Mouse (Mus musculus) intestine, postnatal 0 days (tissue): ENCODE results near the gene Gabrb1. TPM values are rescaled to one million over a fixed set of nuclear protein-coding genes. Genes with fewer than 3 reads are reported as not detected.

Source experiments
- ATAC-seq: fragments of 200-750 bp; cut with Nextera tagmentation; 2 replicates; pipeline ENCODE4 v1.8.0; 2017; ENCODE audit warnings: mild to moderate bottlenecking, moderate TSS enrichment, moderate library complexity
- H3K27ac ChIP-seq: fragments of 300-500 bp; sonication (generic); 2 replicates; pipeline ENCODE4 v1.5.1; 2014; ENCODE audit warnings: mild to moderate bottlenecking, low read depth, low read length, moderate library complexity
- H3K27me3 ChIP-seq: fragments of 300-500 bp; sonication (generic); replicated peaks from 2 replicates; pipeline ENCODE4 v1.6.1; 2014; ENCODE audit warnings: low read length, mixed read lengths; ENCODE audit not compliant: control insufficient read depth, insufficient read depth
- H3K36me3 ChIP-seq: fragments of 300-500 bp; sonication (generic); 2 replicates; pipeline ENCODE4 v1.6.1; 2014; ENCODE audit warnings: mild to moderate bottlenecking, moderate library complexity; ENCODE audit not compliant: control insufficient read depth, insufficient read depth
- H3K4me1 ChIP-seq: fragments of 300-500 bp; sonication (generic); replicated peaks from 2 replicates; pipeline ENCODE4 v1.6.1; 2014; ENCODE audit warnings: antibody characterized with exemption, low read length, mixed read lengths; ENCODE audit not compliant: control insufficient read depth, insufficient read depth
- H3K4me2 ChIP-seq: fragments of 300-500 bp; sonication (generic); replicated peaks from 2 replicates; pipeline ENCODE4 v1.6.1; 2014; ENCODE audit warnings: low read depth, mild to moderate bottlenecking, moderate library complexity
- H3K4me3 ChIP-seq: fragments of 300-500 bp; sonication (generic); 2 replicates; pipeline ENCODE4 v1.5.1; 2014; ENCODE audit warnings: low read depth, low read length
- H3K9ac ChIP-seq: fragments of 300-500 bp; sonication (generic); 2 replicates; pipeline ENCODE4 v1.6.1; 2014; ENCODE audit warnings: mild to moderate bottlenecking, low read depth, low read length
- H3K9me3 ChIP-seq: fragments of 300-500 bp; sonication (generic); 2 replicates; pipeline ENCODE4 v1.6.1; 2016; ENCODE audit warnings: mixed run types; ENCODE audit not compliant: control insufficient read depth
- CTCF ChIP-seq: sonication (generic); IDR thresholded peaks from 2 replicates; pipeline ENCODE4 v1.5.1; 2016; ENCODE audit warnings: low read depth, mild to moderate bottlenecking, control low read depth, antibody characterized with exemption, moderate library complexity
- WGBS: fragments of 180-500 bp; shearing (Covaris S2); extraction: QIAGEN DNeasy Blood & Tissue Kit; methylation state at CpG from one replicate; pipeline ENCODE4 v1.1.7; 2014; 5-methylcytosine and 5-hydroxymethylcytosine counted together
- polyA plus RNA-seq: library from polyadenylated mRNA; unstranded; fragments of >200 nt; fragmentation: Nextera tagmentation; extraction: Ambion mirVana; gene quantifications from 2 replicates; pipeline ENCODE4 v1.2.1, GENCODE M21; 2015

The Gabrb1 gene
- polyA plus RNA-seq, 1 experiment from 2014 or later, result 0.16 TPM

GRCm38 (mm10) chr5:72076781-72077180 is 418.9 kb downstream of the Gabrb1 start:
- 86% methylated on average over 6 of the region's 6 CpGs for WGBS
- Histone ChIP-seq H3K9me3 (no peaks in the 10 kb centered on the region), H3K27ac (no peak overlapping the region), H3K27me3 (no peaks in the 10 kb centered on the region), H3K4me1 (no peaks in the 10 kb centered on the region), H3K9ac (no peak overlapping the region), H3K4me2 (no peak overlapping the region), H3K4me3 (no peak overlapping the region), H3K36me3 (no peaks in the 10 kb centered on the region)
- no peak for TF ChIP-seq CTCF
- no peak for ATAC-seq

DNA sequence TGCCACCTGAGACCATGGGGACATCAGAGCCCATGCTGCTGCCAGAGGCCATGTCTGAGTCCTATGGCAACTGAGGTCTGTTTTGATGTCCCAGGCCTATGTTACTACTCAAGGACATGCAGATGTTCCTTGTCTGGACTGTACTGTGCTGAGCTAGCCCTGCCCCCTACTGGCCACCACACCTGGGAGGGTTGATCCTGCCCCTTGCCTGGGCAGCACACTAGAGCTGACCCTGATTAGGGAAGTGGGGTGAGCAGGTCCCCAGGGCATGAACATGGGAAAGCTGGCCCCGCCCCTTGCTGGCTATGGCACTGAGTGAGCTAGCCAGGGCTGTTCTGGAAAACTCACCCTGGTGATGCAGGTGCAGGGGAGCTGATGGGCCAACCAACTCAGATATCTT is 428.6 kb downstream of the Gabrb1 start:
- H3K27me3 ChIP-seq, result no peaks in the 10 kb centered on the region
- H3K36me3 ChIP-seq, result no peaks in the 10 kb centered on the region
- H3K9ac ChIP-seq, result no peak overlapping the region
- no peak for ATAC-seq
- H3K9me3 ChIP-seq, result no peaks in the 10 kb centered on the region
- 83% methylated on average over 1 of the region's 1 CpGs for WGBS
- H3K4me2 ChIP-seq, result no peak overlapping the region
- no peak overlapping the region for H3K27ac ChIP-seq
- H3K4me3 ChIP-seq, result no peak overlapping the region
- no peaks in the 10 kb centered on the region for H3K4me1 ChIP-seq
- no peak for TF ChIP-seq CTCF

GRCm38 (mm10) chr5:72094582-72094981 is 436.7 kb downstream of the Gabrb1 start:
- Histone ChIP-seq H3K9me3 (no peaks in the 10 kb centered on the region), H3K9ac (no peak overlapping the region), H3K27ac (no peak overlapping the region), H3K27me3 (no peaks in the 10 kb centered on the region), H3K4me2 (no peak overlapping the region), H3K4me3 (no peak overlapping the region), H3K36me3 (no peaks in the 10 kb centered on the region), H3K4me1 (no peaks in the 10 kb centered on the region)
- no peak for ATAC-seq
- peak; percentile 60 for TF ChIP-seq CTCF
- WGBS, result 54% methylated on average over 7 of the region's 7 CpGs

- Histone ChIP-seq H3K27me3 (no peaks in the 10 kb centered on the region), H3K4me2 (no peak overlapping the region), H3K27ac (no peak overlapping the region), H3K4me1 (no peaks in the 10 kb centered on the region), H3K9me3 (no peaks in the 10 kb centered on the region), H3K4me3 (no peak overlapping the region), H3K9ac (no peak overlapping the region), H3K36me3 (no peaks in the 10 kb centered on the region)
- WGBS, result 85% methylated on average over 2 of the region's 2 CpGs
- TF ChIP-seq CTCF, result no peak
- no peak for ATAC-seq
Observed at GRCm38 (mm10) chr5:72095015-72095414, 437.1 kb downstream of the Gabrb1 start.

GRCm38 (mm10) chr5:72104274-72104921 is 446.5 kb downstream of the Gabrb1 start:
- ATAC-seq, result no peak

DNA sequence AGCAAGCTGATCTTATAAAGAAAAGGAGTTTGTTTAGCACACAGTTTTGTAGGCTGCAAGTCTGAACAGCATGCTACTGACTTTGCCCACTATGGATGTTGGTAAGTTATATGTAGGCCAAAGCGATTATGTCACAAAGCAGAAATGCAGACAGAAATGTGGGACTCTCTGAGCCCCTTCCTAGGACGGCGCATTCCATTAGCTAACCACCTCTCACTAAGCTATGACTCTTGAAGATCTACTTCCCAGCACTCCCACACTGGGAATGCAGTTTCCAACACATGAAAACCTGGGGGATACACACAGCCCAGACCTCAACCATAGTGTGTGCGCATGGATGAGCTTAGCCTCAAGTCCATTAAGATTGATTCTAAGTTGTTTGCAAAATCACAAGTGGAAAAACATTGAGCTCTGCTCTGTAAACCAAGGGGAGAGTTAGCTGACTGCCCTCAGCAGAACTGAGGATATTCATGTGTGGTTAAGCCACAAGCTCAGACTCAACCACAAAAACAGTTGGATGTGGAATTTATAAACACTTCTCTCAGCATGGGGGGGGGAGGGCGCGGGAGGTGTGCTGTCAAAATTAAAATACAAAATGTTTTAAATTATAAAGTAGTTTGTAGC is 464.6 kb downstream of the Gabrb1 start:
- Histone ChIP-seq H3K9ac (no peak overlapping the region), H3K4me1 (no peaks in the 10 kb centered on the region), H3K27ac (no peak overlapping the region), H3K4me2 (no peak overlapping the region), H3K4me3 (no peak overlapping the region), H3K9me3 (no peaks in the 10 kb centered on the region), H3K27me3 (no peaks in the 10 kb centered on the region), H3K36me3 (no peaks in the 10 kb centered on the region)
- no peak for TF ChIP-seq CTCF
- ATAC-seq, result no peak
- 85% methylated on average over 6 of the region's 6 CpGs for WGBS

More at GRCm38 (mm10) chr5:72104274-72104921, 446.5 kb downstream of the Gabrb1 start:
- H3K4me1 ChIP-seq, result no peaks in the 10 kb centered on the region
- no peak overlapping the region for H3K27ac ChIP-seq
- H3K9me3 ChIP-seq, result no peaks in the 10 kb centered on the region
- no peak overlapping the region for H3K9ac ChIP-seq
- no peaks in the 10 kb centered on the region for H3K27me3 ChIP-seq
- no peaks in the 10 kb centered on the region for H3K36me3 ChIP-seq
- H3K4me2 ChIP-seq, result no peak overlapping the region
- 56% methylated on average over 7 of the region's 7 CpGs for WGBS
- H3K4me3 ChIP-seq, result no peak overlapping the region
- no peak for TF ChIP-seq CTCF
